Comparison of ENCODE assay signal across 23 mouse cellular contexts in the genomic region with DNA sequence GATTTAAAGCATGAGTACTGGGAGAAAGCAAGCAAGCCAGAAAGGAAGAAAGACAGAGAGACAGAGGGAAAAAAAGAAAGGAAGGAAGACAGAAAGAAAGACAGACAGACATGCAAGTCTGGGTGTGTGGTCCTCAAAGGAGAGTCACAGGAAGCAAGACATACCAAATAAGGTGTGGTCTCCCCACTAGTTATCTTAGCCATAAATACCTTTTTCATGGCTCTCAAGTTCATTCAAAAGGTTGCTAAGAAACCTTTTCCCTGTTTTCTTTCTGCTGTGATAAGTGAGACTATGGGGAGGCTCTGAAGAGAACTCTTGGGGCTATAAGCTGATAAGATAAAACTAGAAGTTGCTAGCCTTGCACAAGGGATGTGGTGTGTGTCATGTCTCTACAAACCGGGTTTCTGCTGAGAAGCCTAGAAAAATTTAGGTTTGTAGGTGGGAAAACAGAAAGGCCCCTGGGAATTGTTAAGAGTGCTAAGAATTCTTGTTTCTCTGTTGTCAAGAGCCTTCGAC.
"Had no signal": no experiment of that assay in that cellular context is flagged by ENCODE, and none has a peak within 500 bp of the region (broad histone marks: within the 10 kb centered on the region; RNA-seq: fewer than 3 reads in every experiment).

No protein-coding gene starts in this region.

- H3K9ac ChIP-seq: heart, embryonic 12.5 days; hindbrain, embryonic 13.5 days; hindbrain, embryonic 15.5 days; limb, embryonic 12.5 days; liver, embryonic 13.5 days; liver, embryonic 15.5 days; liver, postnatal 0 days had no signal

- H3K4me3 ChIP-seq: heart, adult 2 months; heart, embryonic 12.5 days; hindbrain, embryonic 13.5 days; hindbrain, embryonic 15.5 days; layer of hippocampus, adult 2 months; left cerebral cortex, adult 2 months; limb, embryonic 10.5 days; limb, embryonic 12.5 days; liver, embryonic 13.5 days; liver, embryonic 15.5 days had no signal

- H3K9me3 ChIP-seq: heart, embryonic 12.5 days; hindbrain, embryonic 13.5 days; hindbrain, embryonic 15.5 days; limb, embryonic 10.5 days; limb, embryonic 12.5 days; liver, embryonic 13.5 days; liver, embryonic 15.5 days had no signal

- H3K36me3 ChIP-seq: heart, embryonic 12.5 days; hindbrain, embryonic 13.5 days; hindbrain, embryonic 15.5 days; limb, embryonic 10.5 days; limb, embryonic 12.5 days; liver, embryonic 13.5 days; liver, embryonic 15.5 days had no signal

- H3K27me3 ChIP-seq: hindbrain, embryonic 13.5 days; hindbrain, embryonic 15.5 days; limb, embryonic 12.5 days; liver, embryonic 13.5 days; liver, embryonic 15.5 days had no signal

- ATAC-seq: hindbrain, postnatal 0 days; liver, postnatal 0 days had no signal

- H3K4me2 ChIP-seq: heart, embryonic 12.5 days; hindbrain, embryonic 13.5 days; hindbrain, embryonic 15.5 days; limb, embryonic 12.5 days; liver, embryonic 11.5 days; liver, embryonic 13.5 days; liver, embryonic 15.5 days had no signal

- DNase-seq: gastrocnemius, postnatal 14 days; gastrocnemius, postnatal 36 days; heart, adult 11 months; heart, adult 2 months; heart, postnatal 10 days; kidney, adult 11 months; kidney, adult 2 months; kidney, postnatal 10 days; kidney, postnatal 25 days; kidney, postnatal 4 days; liver; liver, embryonic 13.5 days; liver, postnatal 0 days had no signal

- H3K4me1 ChIP-seq: hindbrain, embryonic 13.5 days; hindbrain, embryonic 15.5 days; limb, embryonic 10.5 days; limb, embryonic 12.5 days; liver, embryonic 13.5 days; liver, embryonic 15.5 days had no signal

- H3K27ac ChIP-seq: heart, adult 2 months; hindbrain, embryonic 13.5 days; hindbrain, embryonic 15.5 days; hindbrain, postnatal 0 days; layer of hippocampus, adult 2 months; left cerebral cortex, adult 2 months; limb, embryonic 10.5 days; limb, embryonic 12.5 days; liver, embryonic 13.5 days; liver, embryonic 15.5 days had no signal
